Mouse (Mus musculus): ENCODE measurements around the gene Ppp3ca.
A peak's percentile ranks its signal among the peaks of the same experiment; 100 is the strongest.

Gene Ppp3ca

DNA sequence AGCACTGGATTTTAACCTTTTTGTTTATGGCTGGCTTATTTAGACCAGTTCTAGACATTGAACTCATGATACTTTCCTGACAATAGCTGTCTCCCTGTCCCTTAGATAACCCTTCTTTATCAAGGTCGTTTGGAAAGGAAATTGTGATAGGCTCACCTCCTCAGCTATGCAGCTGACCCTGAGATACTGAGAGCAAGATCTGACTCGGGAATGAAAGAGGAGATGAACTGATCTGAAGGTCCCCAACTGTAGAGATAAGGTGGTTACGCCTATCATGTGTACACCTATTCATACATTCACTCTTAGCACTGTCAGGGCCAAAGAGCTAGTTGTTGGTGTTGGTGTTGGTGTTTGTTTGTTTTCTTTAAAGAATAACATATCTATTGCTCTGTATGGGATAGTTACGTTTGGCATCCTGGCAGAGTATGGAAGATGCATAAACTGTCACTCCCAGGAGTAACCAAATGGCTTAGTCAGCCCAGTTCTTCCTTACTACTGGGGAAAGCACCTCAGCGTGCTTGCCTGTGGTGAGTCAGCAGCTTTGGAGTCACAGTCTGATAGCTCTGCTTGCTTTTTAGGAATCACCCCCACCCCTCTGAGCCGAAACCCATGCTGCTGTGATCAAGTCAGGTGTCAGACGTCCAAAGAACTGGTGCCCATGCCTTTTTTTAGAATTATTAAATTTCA, 91.5 kb downstream of the Ppp3ca start:
- DNase-seq (ENCODE audit: extremely low read depth, low read depth, low spot score) = no peak

DNA sequence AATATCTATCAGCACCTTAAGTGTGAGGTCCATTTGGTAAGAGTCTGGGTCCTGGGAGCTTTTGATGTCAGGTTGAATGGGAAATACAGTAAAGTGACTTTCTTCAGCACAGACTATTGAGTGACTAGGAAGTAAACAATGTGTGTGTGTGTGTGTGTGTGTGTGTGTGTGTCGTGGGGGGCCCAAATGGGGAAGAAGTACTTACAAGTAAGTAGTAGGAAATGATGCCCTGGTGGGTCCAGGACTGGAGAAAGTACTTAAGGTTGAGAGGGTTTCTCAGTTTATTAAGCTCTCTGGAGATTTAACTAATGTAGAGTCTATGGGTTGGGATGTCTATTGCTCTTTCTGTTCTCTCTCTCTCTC, 92.0 kb downstream of the Ppp3ca start:
- no peak for DNase-seq (ENCODE audit: extremely low read depth, low read depth, low spot score)

DNA sequence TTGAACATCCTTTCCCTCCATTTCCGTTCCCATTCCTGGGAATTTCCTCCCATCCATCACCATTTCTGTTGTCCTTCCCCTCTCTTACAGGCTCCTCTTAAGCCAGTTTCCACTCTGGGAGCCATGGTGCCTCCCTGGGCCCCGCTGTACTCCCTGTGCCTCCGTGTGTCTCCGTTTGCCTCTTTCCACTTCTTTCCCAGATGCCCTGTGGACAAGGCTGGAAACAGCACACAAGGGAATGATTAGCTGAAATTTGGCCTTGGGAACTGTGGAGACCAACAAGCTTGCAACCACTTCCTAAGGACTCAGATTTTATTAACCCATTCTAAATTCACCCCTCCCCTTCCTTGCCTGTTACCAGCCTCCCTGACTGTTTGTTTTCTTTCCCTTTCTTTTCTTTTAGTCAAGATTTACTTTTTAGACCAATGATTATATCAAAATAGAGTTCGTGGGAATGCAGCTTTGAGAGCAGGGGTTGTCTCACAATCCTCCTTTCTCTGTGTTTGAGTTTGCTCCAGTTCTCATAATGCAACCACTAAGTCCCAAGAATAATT, 93.9 kb downstream of the Ppp3ca start:
- DNase-seq (ENCODE audit: extremely low read depth, low read depth, low spot score) = no peak

DNA sequence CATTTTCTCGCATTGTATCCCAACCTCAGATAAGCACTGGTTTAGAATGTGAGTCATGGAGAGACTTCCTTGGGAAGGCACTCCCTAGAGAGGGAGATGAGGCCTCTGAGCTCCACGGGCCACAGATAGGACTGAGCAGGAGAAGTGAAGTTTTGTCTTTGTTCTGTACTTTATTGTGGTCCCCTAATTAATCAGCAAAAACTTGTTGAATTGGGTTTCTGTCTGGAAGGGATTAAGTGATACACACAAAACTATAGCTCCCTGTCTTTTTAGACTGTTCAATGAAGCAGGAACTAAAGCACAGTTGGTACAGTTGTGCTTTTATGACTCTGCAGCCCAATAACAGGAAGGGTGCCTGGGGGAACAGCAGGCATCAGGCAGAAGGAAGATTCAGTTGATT, 95.6 kb downstream of the Ppp3ca start:
- DNase-seq (ENCODE audit: extremely low read depth, low read depth, low spot score) = no peak

DNA sequence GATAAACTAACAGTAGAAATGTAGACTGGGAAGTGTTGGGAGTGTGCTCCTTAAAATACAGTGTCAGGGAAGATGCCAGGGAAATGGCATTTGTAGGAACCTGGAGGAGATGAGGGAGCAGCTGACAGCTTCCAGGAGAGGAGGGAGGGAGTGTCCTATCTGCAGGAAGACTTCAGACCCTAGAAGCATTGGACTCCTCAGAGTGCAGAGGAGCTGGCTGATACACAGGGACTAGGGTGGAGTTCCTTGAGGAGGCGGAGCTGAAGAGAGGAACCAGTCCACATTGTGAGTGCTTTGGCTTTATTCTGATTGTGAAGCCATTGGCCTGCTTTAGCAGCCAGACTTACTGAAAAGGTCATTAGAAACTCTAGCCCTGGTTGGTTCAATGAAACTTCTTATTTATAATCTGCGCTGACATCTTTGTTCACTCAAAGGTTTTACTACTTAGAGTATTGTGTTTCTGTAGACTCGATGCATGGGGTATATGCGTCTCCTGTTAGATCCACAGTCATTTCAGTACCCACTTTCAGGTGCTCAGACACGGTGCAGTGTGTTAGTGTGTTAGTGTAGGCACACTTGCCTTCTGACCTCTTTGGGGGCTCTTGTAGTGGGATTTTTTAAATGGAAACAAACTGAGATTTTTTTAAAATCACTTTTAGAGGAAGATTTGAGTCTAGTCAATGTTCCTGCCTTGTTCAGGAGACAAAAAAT, 99.0 kb downstream of the Ppp3ca start:
- no peak for DNase-seq (ENCODE audit: extremely low read depth, low read depth, low spot score)

DNA sequence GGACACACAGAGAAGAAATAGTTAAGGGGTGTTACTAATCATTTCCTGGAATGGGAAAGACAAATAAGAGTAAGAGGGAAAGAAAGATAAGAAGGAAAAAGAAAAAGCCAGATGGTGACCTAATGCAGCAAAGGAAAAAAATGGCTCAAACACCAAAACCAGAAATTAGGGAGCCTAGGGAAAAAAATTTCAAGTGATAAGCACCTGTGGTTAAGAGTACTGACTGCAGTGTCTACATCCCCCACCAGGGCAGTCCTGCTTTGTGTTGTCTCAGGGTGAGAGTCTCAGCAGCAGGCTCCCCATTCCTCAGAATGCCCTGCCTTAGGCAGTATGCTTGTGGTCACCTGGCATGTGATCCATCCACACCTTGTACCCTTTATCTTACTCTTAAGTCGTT, 99.6 kb downstream of the Ppp3ca start:
- DNase-seq (ENCODE audit: extremely low read depth, low read depth, low spot score) = no peak

DNA sequence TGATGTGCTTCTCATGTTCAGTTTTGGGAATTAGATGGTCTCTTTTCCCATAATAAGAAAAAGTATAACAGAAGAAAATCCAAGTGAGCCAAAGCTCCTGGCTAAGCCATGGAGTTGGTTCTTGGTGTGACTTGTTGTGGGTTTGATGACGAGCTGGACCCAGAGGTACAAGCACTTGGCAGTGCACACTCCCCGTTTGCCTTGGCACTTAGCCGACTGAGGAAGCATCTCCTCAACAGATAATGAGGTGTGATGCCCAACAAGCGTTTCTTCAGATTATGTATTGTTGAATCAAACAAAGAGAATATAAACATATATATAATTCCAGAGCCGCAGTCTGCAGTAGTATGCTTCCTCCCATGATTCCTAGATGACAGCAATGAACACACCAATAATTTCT, 101.8 kb downstream of the Ppp3ca start:
- DNase-seq (ENCODE audit: extremely low read depth, low read depth, low spot score) = no peak

DNA sequence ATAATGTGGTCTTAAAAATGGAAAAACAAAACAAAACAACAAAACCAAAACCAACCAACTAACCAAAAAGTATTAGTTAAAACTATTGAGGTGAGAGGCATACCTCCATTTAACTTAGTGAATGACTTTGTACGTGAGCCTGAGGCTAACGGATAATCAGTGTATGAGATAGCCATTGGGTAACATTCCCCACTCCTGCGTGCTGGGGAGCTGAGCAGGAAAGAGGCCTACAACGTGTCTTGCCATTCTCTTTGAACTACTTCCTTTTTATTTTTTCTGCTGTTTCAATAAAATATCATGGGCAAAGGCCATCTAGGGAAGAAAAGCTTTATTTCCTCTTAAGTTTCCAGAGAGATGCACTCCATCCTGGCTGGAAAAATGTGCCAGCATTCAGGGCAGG, 103.3 kb downstream of the Ppp3ca start:
- no peak for DNase-seq (ENCODE audit: extremely low read depth, low read depth, low spot score)

DNA sequence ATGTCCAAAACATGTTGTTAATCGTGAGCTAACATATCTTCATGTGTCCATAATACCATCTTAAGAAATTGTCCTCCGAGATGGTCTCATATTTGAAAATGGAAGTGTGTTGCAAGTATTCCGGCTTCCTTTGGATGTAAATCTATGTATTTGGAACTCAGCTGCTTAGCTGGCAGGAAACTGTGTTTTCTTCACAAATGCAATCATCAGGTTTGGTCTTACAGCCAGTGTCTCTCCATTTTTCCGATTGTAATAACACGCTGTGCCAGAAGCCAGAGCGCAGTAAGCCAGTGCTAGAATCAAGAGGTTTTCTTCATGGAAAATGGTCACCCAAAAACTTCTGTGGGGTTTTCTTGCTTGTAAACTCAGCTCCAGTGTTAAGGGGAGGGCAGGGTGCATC, 104.3 kb downstream of the Ppp3ca start:
- no peak for DNase-seq (ENCODE audit: extremely low read depth, low read depth, low spot score)

DNA sequence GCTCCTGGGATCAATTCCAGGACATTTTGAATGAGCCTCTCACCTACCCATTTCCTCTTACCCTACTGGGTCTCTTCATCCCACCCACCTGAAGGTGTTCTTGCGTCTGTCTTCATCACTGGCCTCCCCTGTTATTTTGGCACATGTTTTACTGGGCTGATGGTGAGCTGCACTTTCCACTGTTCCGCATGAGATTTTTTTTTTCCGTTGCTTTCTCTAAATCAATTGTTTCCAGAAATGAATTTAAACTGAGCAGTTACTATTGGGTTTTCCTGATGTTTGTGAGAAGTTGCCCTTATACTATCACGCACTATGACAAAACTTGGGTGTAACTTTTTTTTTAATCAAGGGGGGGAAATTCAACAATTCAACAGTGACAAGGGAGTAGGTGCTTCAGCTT, 106.6 kb downstream of the Ppp3ca start:
- no peak for DNase-seq (ENCODE audit: extremely low read depth, low read depth, low spot score)

DNA sequence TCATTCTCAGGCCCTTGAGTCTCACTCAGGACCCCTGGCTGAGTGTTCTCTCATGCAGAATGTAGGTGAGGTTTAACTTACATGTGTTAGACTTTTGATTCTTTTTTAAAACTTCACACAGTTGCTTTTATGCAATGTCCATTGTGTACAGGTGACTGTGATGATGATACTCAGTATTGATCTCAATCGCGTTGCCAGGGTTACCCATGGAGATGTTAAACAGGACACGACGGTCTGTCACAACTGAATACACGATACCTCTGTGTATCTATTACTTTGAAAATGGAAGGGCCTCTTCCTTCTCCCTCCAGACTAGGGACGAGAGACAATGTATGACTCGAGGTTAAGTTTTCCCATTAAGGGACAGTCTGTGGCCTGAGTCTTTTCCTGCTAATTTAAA, 107.5 kb downstream of the Ppp3ca start:
- DNase-seq (ENCODE audit: extremely low read depth, low read depth, low spot score) = no peak

DNA sequence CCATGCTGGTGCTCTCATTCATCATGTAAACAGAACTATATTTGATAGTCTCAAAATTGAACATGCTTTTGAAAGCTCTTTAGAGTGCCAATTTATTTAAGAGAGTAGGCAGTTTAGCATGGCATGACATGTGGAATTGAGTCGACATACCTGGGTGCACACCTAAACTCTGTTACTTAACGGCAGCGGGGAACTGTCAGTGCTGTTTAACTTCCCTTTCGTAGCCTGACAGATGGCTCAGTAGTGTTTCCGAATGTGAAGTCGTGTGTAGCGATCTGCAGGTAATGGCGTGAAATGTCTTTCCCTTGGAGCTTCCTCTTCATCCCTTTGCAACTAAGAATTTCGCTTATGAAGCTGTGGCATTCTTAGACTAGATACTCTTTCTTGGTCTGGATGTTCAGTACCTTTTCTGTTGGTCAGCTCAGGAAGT, 107.9 kb downstream of the Ppp3ca start:
- no peak for DNase-seq (ENCODE audit: extremely low read depth, low read depth, low spot score)

DNA sequence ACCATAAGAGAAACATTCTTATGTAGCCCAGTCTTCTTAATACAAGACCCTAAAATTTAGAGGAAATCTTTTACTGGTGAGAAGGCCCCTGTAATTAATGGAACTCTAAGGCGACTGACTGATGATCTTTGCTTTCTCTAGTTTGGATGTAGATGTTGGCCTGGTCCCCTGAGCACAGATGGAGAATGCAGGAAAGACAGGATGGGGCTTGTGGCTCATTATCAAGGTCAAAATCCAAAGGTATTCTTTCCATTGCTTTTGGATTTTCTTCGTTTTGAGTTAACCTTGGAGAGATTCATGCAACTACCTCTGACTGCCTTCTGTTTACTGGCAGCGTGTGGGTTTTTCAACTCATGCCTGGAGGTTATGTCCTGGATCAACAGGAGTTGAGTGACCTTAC, 110.4 kb downstream of the Ppp3ca start:
- DNase-seq (ENCODE audit: extremely low read depth, low read depth, low spot score) = no peak

DNA sequence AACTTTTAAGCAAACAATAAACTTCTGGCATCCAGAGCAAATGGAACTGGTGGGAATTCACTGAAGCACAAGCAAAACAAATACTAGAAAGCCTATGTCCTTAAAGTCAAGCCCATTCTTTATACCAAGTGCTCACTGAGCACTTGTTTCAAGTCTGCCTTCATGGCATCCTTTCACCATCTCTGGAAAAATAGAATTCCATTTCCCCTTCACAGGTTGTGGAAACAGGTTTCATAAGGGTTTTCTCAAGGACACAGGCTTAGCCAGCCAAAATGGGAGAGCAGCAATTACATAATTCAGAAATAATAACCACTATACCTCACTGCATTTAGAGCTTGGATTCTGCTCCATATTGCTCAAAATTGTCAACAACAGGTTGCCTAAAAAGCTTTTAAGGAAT, 112.1 kb downstream of the Ppp3ca start:
- no peak for DNase-seq (ENCODE audit: extremely low read depth, low read depth, low spot score)

DNA sequence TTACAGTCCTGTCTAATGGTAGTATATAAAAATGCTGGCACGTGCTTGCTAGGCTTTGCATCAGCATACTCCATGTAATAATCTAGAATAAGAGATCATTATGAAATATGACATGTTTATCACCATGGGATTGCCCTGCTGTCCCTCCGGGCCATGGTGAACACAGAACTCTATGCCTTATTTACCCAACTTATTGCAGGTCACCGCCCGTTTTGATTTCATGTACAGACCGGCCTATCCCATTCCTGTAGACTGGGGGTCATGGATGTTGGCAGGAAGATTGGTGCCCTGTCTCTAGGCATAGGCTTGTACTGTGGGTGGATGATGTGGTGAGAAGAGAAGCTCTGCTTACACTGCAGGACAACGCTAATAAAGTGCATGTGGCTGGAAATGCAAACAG, 115.8 kb downstream of the Ppp3ca start:
- DNase-seq (ENCODE audit: extremely low read depth, low read depth, low spot score) = peak; percentile 88

DNA sequence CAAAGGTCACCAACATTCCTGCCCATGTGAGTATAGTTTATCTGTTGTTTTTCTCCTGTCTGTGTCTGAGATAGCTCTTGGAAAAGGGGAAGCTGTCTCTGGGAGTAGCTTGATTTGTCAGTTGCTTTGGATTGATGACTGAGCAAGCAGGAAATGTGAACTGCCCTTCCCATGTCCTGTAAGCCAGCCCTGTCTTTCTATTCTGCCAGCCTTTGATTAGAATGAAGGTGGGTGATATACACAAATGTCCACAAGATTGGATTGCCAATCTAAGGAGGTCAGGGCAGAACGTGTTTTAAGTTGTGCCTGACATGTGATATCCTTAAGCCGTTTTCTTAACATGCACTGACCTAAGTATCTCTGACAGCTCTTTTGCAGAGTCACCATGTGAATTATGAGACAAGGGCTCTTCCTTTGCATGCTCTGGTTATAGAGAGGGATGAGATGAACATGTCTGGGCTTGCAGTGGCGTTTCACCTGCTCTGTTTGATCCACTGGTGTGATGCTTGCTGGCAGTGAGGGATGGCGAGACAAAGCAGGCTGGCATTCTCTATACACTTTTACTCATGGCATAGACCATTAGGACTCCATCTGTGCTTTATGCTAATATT, 120.4 kb downstream of the Ppp3ca start:
- DNase-seq (ENCODE audit: extremely low read depth, low read depth, low spot score) = no peak

DNA sequence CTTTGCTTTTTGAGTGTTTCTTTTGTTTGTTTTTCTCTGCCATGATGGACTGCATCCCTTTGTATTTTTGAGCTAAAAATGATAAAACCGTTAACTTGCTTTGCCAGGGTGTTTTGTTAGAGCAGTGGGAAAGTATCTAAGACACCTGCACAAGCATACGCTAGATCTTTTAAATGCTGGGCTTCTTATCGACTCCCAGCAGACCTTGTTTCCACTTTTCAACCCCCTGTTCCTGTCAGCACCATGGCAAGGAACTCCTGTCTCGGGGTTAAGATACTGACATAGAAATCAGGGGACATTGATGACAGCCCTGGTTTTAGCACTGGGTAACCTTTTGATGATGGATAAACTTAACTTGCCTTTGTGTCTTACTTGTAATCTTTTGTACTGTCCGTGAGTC, 121.5 kb downstream of the Ppp3ca start:
- no peak for DNase-seq (ENCODE audit: extremely low read depth, low read depth, low spot score)

DNA sequence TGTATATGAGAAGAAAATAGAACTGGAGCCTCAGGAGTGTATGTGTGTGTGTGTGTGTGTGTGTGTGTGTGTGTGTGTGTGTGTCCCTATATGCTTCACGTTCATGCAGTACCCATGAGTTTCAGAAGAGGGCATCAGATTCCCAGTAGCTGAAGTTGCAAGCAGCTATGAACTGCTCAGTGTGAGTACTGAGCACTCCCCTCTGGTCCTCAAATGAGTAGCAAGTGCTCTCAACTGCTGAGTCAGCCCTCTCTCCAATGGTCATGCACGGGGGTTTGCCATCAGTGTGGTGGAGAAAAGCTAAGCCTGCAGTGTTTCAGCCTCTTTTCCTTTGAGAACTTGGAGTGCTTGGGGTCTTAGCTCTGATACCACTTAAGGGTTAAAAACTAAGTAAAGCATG, 122.0 kb downstream of the Ppp3ca start:
- DNase-seq (ENCODE audit: extremely low read depth, low read depth, low spot score) = no peak

DNA sequence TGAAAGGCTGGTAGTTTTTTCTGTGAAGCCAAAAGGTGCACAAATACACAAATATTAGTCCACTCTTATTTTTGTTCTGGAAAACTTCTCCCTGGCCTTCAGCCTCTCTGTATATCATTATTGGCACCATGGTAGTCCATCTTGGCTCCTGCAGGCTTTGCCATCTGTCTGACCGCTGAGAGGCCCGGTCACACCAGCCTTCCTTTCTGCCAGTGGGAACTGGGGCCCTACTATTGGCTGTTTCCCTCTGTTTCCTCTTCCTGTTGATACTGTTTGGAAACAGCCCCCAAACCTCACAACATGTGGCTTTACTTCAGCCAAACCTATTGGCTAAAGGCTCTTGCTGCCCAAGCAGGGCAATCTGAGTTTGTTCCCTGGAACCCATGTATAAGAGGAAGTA, 123.5 kb downstream of the Ppp3ca start:
- no peak for DNase-seq (ENCODE audit: extremely low read depth, low read depth, low spot score)

DNA sequence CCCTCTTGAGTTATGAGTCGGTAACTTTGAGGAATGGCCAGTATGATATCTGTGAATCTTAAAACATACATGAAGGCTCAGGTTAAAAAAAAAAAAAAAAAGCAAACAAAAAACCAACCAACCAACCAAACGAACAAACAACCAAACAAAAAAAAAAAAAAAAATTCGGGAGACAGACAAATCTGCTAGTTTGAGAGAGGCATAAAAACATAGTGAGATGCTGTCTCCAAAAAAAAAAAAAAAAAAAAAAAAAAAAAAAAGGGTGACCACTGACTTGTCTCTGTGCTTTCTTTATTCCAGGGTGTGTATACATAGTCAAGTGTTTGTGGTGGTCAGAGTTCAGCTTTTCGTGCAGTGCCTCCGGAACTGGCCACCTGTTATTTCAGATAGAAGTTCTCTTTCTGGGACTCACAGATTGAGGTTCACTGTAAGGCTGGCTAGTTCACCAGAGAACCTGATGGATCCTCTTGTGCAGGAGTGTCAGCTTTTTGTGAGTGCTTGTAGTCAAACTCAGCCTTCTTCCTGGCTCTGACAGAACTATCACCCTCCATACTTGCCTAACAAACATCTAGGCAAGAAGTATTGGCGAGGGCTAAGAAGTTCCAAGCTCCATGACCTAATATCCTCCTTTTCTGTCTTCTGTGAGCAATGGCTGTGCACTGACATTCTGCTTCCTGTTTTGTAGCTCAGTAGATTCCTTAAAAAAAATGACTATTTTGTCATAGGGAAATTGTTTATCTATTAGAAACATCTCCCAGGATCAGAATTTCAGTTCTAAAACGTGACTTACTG, 124.7 kb downstream of the Ppp3ca start:
- DNase-seq (ENCODE audit: extremely low read depth, low read depth, low spot score) = no peak

DNA sequence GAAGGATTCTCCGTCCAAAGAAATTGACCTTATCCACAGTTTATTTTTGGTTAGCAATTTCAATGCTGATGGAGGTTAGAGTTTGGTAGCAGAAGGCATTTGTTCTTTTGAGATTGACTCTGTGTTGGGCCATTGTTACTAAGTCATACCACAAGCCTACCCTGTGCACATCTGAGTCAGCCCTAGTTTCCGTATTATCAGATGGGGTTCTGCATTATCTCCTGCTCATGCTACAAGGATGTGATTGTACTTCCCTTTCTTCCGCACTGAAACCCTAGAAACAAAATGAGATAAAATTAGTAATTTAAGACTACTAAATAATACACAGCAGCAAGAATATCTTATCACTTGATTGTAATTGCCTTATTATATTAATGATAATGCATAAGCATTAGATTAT, 129.0 kb downstream of the Ppp3ca start:
- DNase-seq (ENCODE audit: extremely low read depth, low read depth, low spot score) = no peak

Data from fat pad, adult 2 months (tissue).